Mouse (Mus musculus) large intestine, adult 2 months (tissue): ENCODE measurements around the gene Mob2. TPM values are rescaled to one million over a fixed set of nuclear protein-coding genes. Genes with fewer than 3 reads are reported as not detected.

ENCODE experiments used
- DNase-seq: peaks from one replicate; pipeline ENCODE4 v3.0.0-alpha.2; 2012; ENCODE audit warnings: low read depth, low spot score
- WGBS: fragments of 180-500 bp; shearing (Covaris S2); methylation state at CpG from one replicate; pipeline ENCODE4 v1.1.7; 2018; 5-methylcytosine and 5-hydroxymethylcytosine counted together
- polyA plus RNA-seq: library from polyadenylated mRNA; depleted of rRNA; stranded (reverse); fragments of >200 nt; gene quantifications from 2 replicates; pipeline ENCODE4 v1.2.3, GENCODE M21; 2012

Mob2 gene
- polyA plus RNA-seq, 1 experiment: 62.4 TPM

- DNase-seq: peak; percentile 80
- 29% methylated on average over 2 of the region's 2 CpGs for WGBS
These were observed 25.6 kb downstream of the Mob2 start for GRCm38 (mm10) chr7:142035048-142035811.

- peak; percentile 99 for DNase-seq
- WGBS: 17% methylated on average over 2 of the region's 2 CpGs
These were observed 26.7 kb downstream of the Mob2 start for GRCm38 (mm10) chr7:142034198-142034597.

- DNase-seq: no peak
These were observed 30.8 kb downstream of the Mob2 start for GRCm38 (mm10) chr7:142030073-142030472.

- 44% methylated on average over 4 of the region's 4 CpGs for WGBS
- DNase-seq: no peak
These were observed 34.9 kb downstream of the Mob2 start for GRCm38 (mm10) chr7:142025926-142026325.

- no peak for DNase-seq
- WGBS: 84% methylated on average over 2 of the region's 2 CpGs
These were observed 35.7 kb downstream of the Mob2 start for GRCm38 (mm10) chr7:142025196-142025595.

GRCm38 (mm10) chr7:142020827-142021226, 40.0 kb downstream of the Mob2 start:
- no peak for DNase-seq
- WGBS: 14% methylated on average over 3 of the region's 3 CpGs

- WGBS: 28% methylated on average over 2 of the region's 2 CpGs
- peak; percentile 51 for DNase-seq
These were observed 41.2 kb downstream of the Mob2 start for GRCm38 (mm10) chr7:142019699-142020098.

GRCm38 (mm10) chr7:142016562-142016961, 44.3 kb downstream of the Mob2 start:
- WGBS: 23% methylated on average over 1 of the region's 1 CpGs
- peak; percentile 35 for DNase-seq

- 78% methylated on average over 22 of the region's 22 CpGs for WGBS
These were observed 59.1 kb downstream of the Mob2 start for GRCm38 (mm10) chr7:142001597-142002340.

GRCm38 (mm10) chr7:142000661-142001060, 60.2 kb downstream of the Mob2 start:
- 92% methylated on average over 3 of the region's 3 CpGs for WGBS
- no peak for DNase-seq

More at GRCm38 (mm10) chr7:142001597-142002340, 59.1 kb downstream of the Mob2 start:
- DNase-seq: no peak

- WGBS: 86% methylated on average over 4 of the region's 4 CpGs
These were observed 66.7 kb downstream of the Mob2 start for GRCm38 (mm10) chr7:141994121-141994520.

GRCm38 (mm10) chr7:141991183-141991582, 69.7 kb downstream of the Mob2 start:
- WGBS: 75% methylated on average over 2 of the region's 2 CpGs
- DNase-seq: no peak

More at GRCm38 (mm10) chr7:141994121-141994520, 66.7 kb downstream of the Mob2 start:
- DNase-seq: no peak

- DNase-seq: no peak
- 86% methylated on average over 7 of the region's 7 CpGs for WGBS
These were observed 72.5 kb downstream of the Mob2 start for GRCm38 (mm10) chr7:141988314-141988806.

GRCm38 (mm10) chr7:141981237-141981636, 79.6 kb downstream of the Mob2 start:
- no peak for DNase-seq
- 79% methylated on average over 7 of the region's 7 CpGs for WGBS

- no peak for DNase-seq
- 86% methylated on average over 4 of the region's 4 CpGs for WGBS
These were observed 81.6 kb downstream of the Mob2 start for GRCm38 (mm10) chr7:141979247-141979646.

GRCm38 (mm10) chr7:141978003-141978402, 82.9 kb downstream of the Mob2 start:
- 59% methylated on average over 6 of the region's 6 CpGs for WGBS
- no peak for DNase-seq

- no peak for DNase-seq
- WGBS: 23% methylated on average over 7 of the region's 7 CpGs
These were observed 87.8 kb downstream of the Mob2 start for GRCm38 (mm10) chr7:141972831-141973619.

GRCm38 (mm10) chr7:141966281-141966680, 94.6 kb downstream of the Mob2 start:
- DNase-seq: no peak
- 65% methylated on average over 2 of the region's 2 CpGs for WGBS

- 94% methylated on average over 3 of the region's 3 CpGs for WGBS
- DNase-seq: no peak
These were observed 98.3 kb downstream of the Mob2 start for GRCm38 (mm10) chr7:141962521-141962920.

- WGBS: 80% methylated on average over 3 of the region's 3 CpGs
- DNase-seq: no peak
These were observed 99.4 kb downstream of the Mob2 start for GRCm38 (mm10) chr7:141961491-141961890.
